Mouse (Mus musculus) limb, embryonic 15.5 days (tissue): ENCODE measurements around the gene Zdhhc14. TPM values are rescaled to one million over a fixed set of nuclear protein-coding genes. Genes with fewer than 3 reads are reported as not detected.

Experiments
- ATAC-seq: fragments of 200-750 bp; cut with Nextera tagmentation; 2 replicates; pipeline ENCODE4 v1.8.0; 2017; ENCODE audit warnings: low read depth, moderate TSS enrichment; ENCODE audit not compliant: insufficient number of reproducible peaks, low FRiP score, low TSS enrichment
- H3K27ac ChIP-seq: fragments of 300-500 bp; sonication (generic); 2 replicates; pipeline ENCODE4 v1.5.1; 2015; ENCODE audit warnings: moderate library complexity, mild to moderate bottlenecking, inconsistent platforms
- H3K27me3 ChIP-seq: fragments of 300-500 bp; sonication (generic); 2 replicates; pipeline ENCODE4 v1.6.1; 2015; ENCODE audit warnings: inconsistent platforms
- H3K36me3 ChIP-seq: fragments of 300-500 bp; sonication (generic); 2 replicates; pipeline ENCODE4 v1.6.1; 2015; ENCODE audit warnings: inconsistent platforms
- H3K4me1 ChIP-seq: fragments of 300-500 bp; sonication (generic); 2 replicates; pipeline ENCODE4 v1.6.1; 2015; ENCODE audit warnings: inconsistent platforms
- H3K4me2 ChIP-seq: fragments of 300-500 bp; sonication (generic); 2 replicates; pipeline ENCODE4 v1.6.1; 2015; ENCODE audit warnings: mild to moderate bottlenecking, inconsistent platforms
- H3K4me3 ChIP-seq: fragments of 300-500 bp; sonication (generic); 2 replicates; pipeline ENCODE4 v1.5.1; 2015; ENCODE audit warnings: mild to moderate bottlenecking, inconsistent platforms
- H3K9ac ChIP-seq: fragments of 300-500 bp; sonication (generic); 2 replicates; pipeline ENCODE4 v1.6.1; 2015; ENCODE audit warnings: inconsistent platforms
- H3K9me3 ChIP-seq: fragments of 300-500 bp; sonication (generic); 2 replicates; pipeline ENCODE4 v1.6.1; 2016; ENCODE audit warnings: inconsistent platforms
- WGBS: fragments of 180-500 bp; shearing (Covaris S2); methylation state at CpG from one replicate; pipeline ENCODE4 v1.1.7; 2015; 5-methylcytosine and 5-hydroxymethylcytosine counted together
- polyA plus RNA-seq: library from polyadenylated mRNA; unstranded; fragments of >200 nt; fragmentation: Nextera tagmentation; extraction: Ambion mirVana; gene quantifications from 2 replicates; pipeline ENCODE4 v1.2.1, GENCODE M21; 2015

Gene Zdhhc14
- polyA plus RNA-seq, 1 experiment from 2014 or later: 5.1 TPM

GRCm38 (mm10) chr17:5780213-5780975 is 288.0 kb downstream of the Zdhhc14 start:
- Histone ChIP-seq H3K9ac (no peak overlapping the region), H3K36me3 (no peaks in the 10 kb centered on the region), H3K4me1 (peaks cover 4% of the 10 kb centered on the region; the same call in 1 of the 2 replicates), H3K4me3 (no peak overlapping the region), H3K27me3 (no peaks in the 10 kb centered on the region), H3K4me2 (no peak overlapping the region), H3K9me3 (no peaks in the 10 kb centered on the region), H3K27ac (no peak overlapping the region; the same call in 1 of the 2 replicates)
- 69% methylated on average over 5 of the region's 5 CpGs for WGBS
- ATAC-seq: no peak

- ATAC-seq: no peak
- Histone ChIP-seq H3K9me3 (no peaks in the 10 kb centered on the region), H3K27me3 (no peaks in the 10 kb centered on the region), H3K36me3 (no peaks in the 10 kb centered on the region), H3K4me3 (no peak overlapping the region), H3K4me2 (no peak overlapping the region), H3K4me1 (peaks cover 4% of the 10 kb centered on the region; the same call in 1 of the 2 replicates), H3K27ac (no peak overlapping the region), H3K9ac (no peak overlapping the region)
- WGBS: 51% methylated on average over 2 of the region's 2 CpGs
These were observed 292.9 kb downstream of the Zdhhc14 start for GRCm38 (mm10) chr17:5785238-5785637.

GRCm38 (mm10) chr17:5792164-5792791 is 299.9 kb downstream of the Zdhhc14 start:
- ATAC-seq: no peak
- Histone ChIP-seq H3K9ac (no peak overlapping the region), H3K4me1 (peaks cover 11% of the 10 kb centered on the region; the same call in 1 of the 2 replicates), H3K4me3 (no peak overlapping the region), H3K36me3 (no peaks in the 10 kb centered on the region), H3K27me3 (no peaks in the 10 kb centered on the region), H3K27ac (no peak overlapping the region), H3K9me3 (no peaks in the 10 kb centered on the region), H3K4me2 (no peak overlapping the region)
- WGBS: 84% methylated on average over 12 of the region's 12 CpGs

- H3K4me1 ChIP-seq: peaks cover 16% of the 10 kb centered on the region; the same call in 1 of the 2 replicates
- H3K9ac ChIP-seq: no peak overlapping the region
- no peak overlapping the region for H3K4me3 ChIP-seq
- no peaks in the 10 kb centered on the region for H3K27me3 ChIP-seq
- H3K4me2 ChIP-seq: no peak overlapping the region
- H3K9me3 ChIP-seq: no peaks in the 10 kb centered on the region
- ATAC-seq: no peak
- WGBS: 71% methylated on average over 4 of the region's 4 CpGs
- H3K27ac ChIP-seq: no peak overlapping the region
- no peaks in the 10 kb centered on the region for H3K36me3 ChIP-seq
These were observed 301.2 kb downstream of the Zdhhc14 start for GRCm38 (mm10) chr17:5793593-5793992.

- Histone ChIP-seq H3K4me3 (no peak overlapping the region), H3K9ac (no peak overlapping the region), H3K9me3 (no peaks in the 10 kb centered on the region), H3K4me1 (peaks cover 16% of the 10 kb centered on the region; the same call in 1 of the 2 replicates), H3K36me3 (no peaks in the 10 kb centered on the region), H3K4me2 (no peak overlapping the region), H3K27ac (no peak overlapping the region), H3K27me3 (no peaks in the 10 kb centered on the region)
- ATAC-seq: no peak
- WGBS: 60% methylated on average over 5 of the region's 5 CpGs
These were observed 301.9 kb downstream of the Zdhhc14 start for GRCm38 (mm10) chr17:5794276-5794675.

- no peak for ATAC-seq
- WGBS: 70% methylated on average over 5 of the region's 5 CpGs
- no peak overlapping the region for H3K4me2 ChIP-seq
- no peaks in the 10 kb centered on the region for H3K36me3 ChIP-seq
- H3K4me3 ChIP-seq: no peak overlapping the region
- no peak overlapping the region for H3K9ac ChIP-seq
- H3K27me3 ChIP-seq: no peaks in the 10 kb centered on the region
- H3K9me3 ChIP-seq: no peaks in the 10 kb centered on the region
- peaks cover 16% of the 10 kb centered on the region; the same call in 1 of the 2 replicates for H3K4me1 ChIP-seq
- H3K27ac ChIP-seq: no peak overlapping the region
These were observed 303.0 kb downstream of the Zdhhc14 start for GRCm38 (mm10) chr17:5795369-5795768.

- ATAC-seq: peak; percentile 62; the same call in 1 of the 2 replicates
- WGBS: 1% methylated on average over 5 of the region's 5 CpGs
- H3K9ac ChIP-seq: no peak overlapping the region
- H3K4me2 ChIP-seq: no peak overlapping the region
- no peaks in the 10 kb centered on the region for H3K27me3 ChIP-seq
- no peak overlapping the region for H3K4me3 ChIP-seq
- peaks cover 17% of the 10 kb centered on the region; the same call in 1 of the 2 replicates for H3K4me1 ChIP-seq
- H3K9me3 ChIP-seq: no peaks in the 10 kb centered on the region
- H3K36me3 ChIP-seq: no peaks in the 10 kb centered on the region
- no peak overlapping the region for H3K27ac ChIP-seq
These were observed 303.5 kb downstream of the Zdhhc14 start for GRCm38 (mm10) chr17:5795878-5796277.

- Histone ChIP-seq H3K4me3 (no peak overlapping the region), H3K27ac (no peak overlapping the region), H3K27me3 (no peaks in the 10 kb centered on the region), H3K36me3 (no peaks in the 10 kb centered on the region), H3K4me2 (no peak overlapping the region), H3K4me1 (peaks cover 20% of the 10 kb centered on the region; the same call in 1 of the 2 replicates), H3K9ac (no peak overlapping the region), H3K9me3 (no peaks in the 10 kb centered on the region)
- WGBS: 65% methylated on average over 5 of the region's 5 CpGs
- ATAC-seq: 0 out of 2 replicates have a peak, but pooled peaks have one; percentile 36
These were observed 304.9 kb downstream of the Zdhhc14 start for GRCm38 (mm10) chr17:5797124-5797760.

GRCm38 (mm10) chr17:5798221-5798801 is 306.0 kb downstream of the Zdhhc14 start:
- Histone ChIP-seq H3K9me3 (no peaks in the 10 kb centered on the region), H3K9ac (no peak overlapping the region), H3K36me3 (no peaks in the 10 kb centered on the region), H3K4me3 (no peak overlapping the region), H3K27me3 (no peaks in the 10 kb centered on the region), H3K4me1 (peaks cover 20% of the 10 kb centered on the region; the same call in 1 of the 2 replicates), H3K27ac (no peak overlapping the region), H3K4me2 (no peak overlapping the region)
- 58% methylated on average over 13 of the region's 13 CpGs for WGBS
- ATAC-seq: no peak

GRCm38 (mm10) chr17:5798900-5799299 is 306.5 kb downstream of the Zdhhc14 start:
- 62% methylated on average over 5 of the region's 5 CpGs for WGBS
- Histone ChIP-seq H3K36me3 (no peaks in the 10 kb centered on the region), H3K4me2 (no peak overlapping the region), H3K27me3 (no peaks in the 10 kb centered on the region), H3K27ac (no peak overlapping the region), H3K9ac (no peak overlapping the region), H3K4me3 (no peak overlapping the region), H3K9me3 (no peaks in the 10 kb centered on the region), H3K4me1 (peaks cover 25% of the 10 kb centered on the region)
- ATAC-seq: no peak

GRCm38 (mm10) chr17:5799396-5800021 is 307.2 kb downstream of the Zdhhc14 start:
- WGBS: 80% methylated on average over 17 of the region's 17 CpGs
- Histone ChIP-seq H3K4me3 (no peak overlapping the region), H3K4me2 (no peak overlapping the region), H3K27me3 (no peaks in the 10 kb centered on the region), H3K27ac (no peak overlapping the region), H3K9ac (no peak overlapping the region), H3K36me3 (no peaks in the 10 kb centered on the region), H3K4me1 (peaks cover 31% of the 10 kb centered on the region), H3K9me3 (no peaks in the 10 kb centered on the region)
- ATAC-seq: no peak
